18 mouse cellular contexts compared by ENCODE assay signal in the genomic region with DNA sequence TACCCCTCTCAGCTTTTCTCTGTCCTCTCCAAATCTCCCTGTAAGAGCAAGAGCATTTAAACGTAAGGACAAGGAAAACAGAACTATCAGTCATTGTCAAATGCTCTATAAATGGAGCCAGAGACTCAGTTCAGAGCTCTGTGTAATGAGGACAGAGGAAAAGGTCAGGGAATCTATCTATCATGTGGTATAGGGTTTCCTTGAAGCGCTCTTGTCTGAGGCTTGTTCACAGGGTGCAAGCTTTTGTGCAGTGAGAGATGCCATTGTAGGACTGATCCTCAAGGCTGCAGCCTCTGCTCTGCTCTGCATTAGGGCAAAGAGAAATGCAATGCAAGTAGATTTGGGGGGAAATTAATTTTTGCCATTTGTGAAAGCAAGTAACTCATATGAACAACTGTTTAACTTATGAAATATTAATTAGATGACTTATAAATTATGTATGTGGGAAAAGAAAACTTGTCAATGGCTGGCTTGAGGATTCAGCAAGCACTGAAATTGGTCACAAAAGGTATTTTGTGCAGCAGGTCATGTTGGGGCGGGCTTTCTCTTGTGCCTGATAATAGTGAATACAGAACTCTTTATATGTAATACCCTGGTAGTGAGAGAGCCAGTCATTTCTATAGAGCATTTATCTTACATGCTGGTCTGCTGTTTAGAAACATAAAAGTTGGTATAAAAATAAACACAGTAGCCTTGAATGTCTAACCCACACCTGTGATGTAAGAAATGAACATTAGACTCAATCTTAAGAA.
DNase-seq lines count a peak whose midpoint lies in the region; ATAC-seq lines count a peak whose summit lies in the region.
"Had no signal": no experiment of that assay in that cellular context is flagged by ENCODE, and none has a peak within 500 bp of the region (broad histone marks: within the 10 kb centered on the region; RNA-seq: fewer than 3 reads in every experiment).

No protein-coding gene starts in this region.

- peak; percentile 91 for ATAC-seq in hindbrain, embryonic 11.5 days (ENCODE audit: low FRiP score)
- ATAC-seq in midbrain, embryonic 13.5 days: peak; percentile 90
- ATAC-seq in activated CD4-positive, CD25-positive, alpha-beta regulatory T cell, adult 4 months: no peak
- ATAC-seq: intestine, postnatal 0 days had no signal

- 24% methylated on average over 3 of the region's 3 CpGs for WGBS in hindbrain, embryonic 11.5 days
- 10% methylated on average over 3 of the region's 3 CpGs for WGBS in midbrain, embryonic 13.5 days

- H3K4me1 ChIP-seq in hindbrain, embryonic 11.5 days (replicated peaks; ENCODE audit: control insufficient read depth, insufficient read depth, low read length): no peaks in the 10 kb centered on the region
- peaks cover 13% of the 10 kb centered on the region for H3K4me1 ChIP-seq in midbrain, embryonic 13.5 days (replicated peaks)

- no peak overlapping the region for H3K4me3 ChIP-seq in hindbrain, embryonic 11.5 days (ENCODE audit: low read depth, low read length)
- H3K4me3 ChIP-seq in midbrain, embryonic 13.5 days (replicated peaks): no peak overlapping the region
- H3K4me3 ChIP-seq: erythroblast, embryonic 14.5 days; heart, adult 2 months had no signal

- peak; percentile 55 for DNase-seq in adrenal gland, adult 2 months
- DNase-seq in adrenal gland, adult 18-20 months (ENCODE audit: low spot score in 2 of 2): no peak
- DNase-seq in adrenal gland, postnatal 14 days: peak; percentile 24
- DNase-seq in hindbrain, embryonic 11.5 days (ENCODE audit: low spot score): peak; percentile 46
- DNase-seq in left cerebral cortex, adult 18-20 months (ENCODE audit: low spot score in 2 of 2): no peak
- DNase-seq in right cerebral cortex, postnatal 4 days: no peak
- DNase-seq: cerebellum, postnatal 36 days; heart, adult 2 months; heart, postnatal 14 days; left cerebral cortex, postnatal 4 days; lung, postnatal 14 days; right cerebral cortex, adult 18-20 months; thymus, adult 18-20 months had no signal

- H3K9me3 ChIP-seq in hindbrain, embryonic 11.5 days (ENCODE audit: control insufficient read depth, low read length): no peaks in the 10 kb centered on the region
- no peaks in the 10 kb centered on the region for H3K9me3 ChIP-seq in midbrain, embryonic 13.5 days

- no peak overlapping the region for H3K9ac ChIP-seq in hindbrain, embryonic 11.5 days (ENCODE audit: low read depth, low read length)
- H3K9ac ChIP-seq in midbrain, embryonic 13.5 days (replicated peaks): no peak overlapping the region
- H3K9ac ChIP-seq: liver, embryonic 14.5 days had no signal

- H3K36me3 ChIP-seq in hindbrain, embryonic 11.5 days (ENCODE audit: control insufficient read depth, insufficient read depth, low read length): no peaks in the 10 kb centered on the region
- no peaks in the 10 kb centered on the region for H3K36me3 ChIP-seq in midbrain, embryonic 13.5 days

- no peaks in the 10 kb centered on the region for H3K27me3 ChIP-seq in hindbrain, embryonic 11.5 days (ENCODE audit: control insufficient read depth, insufficient read depth, low read length)
- no peaks in the 10 kb centered on the region for H3K27me3 ChIP-seq in midbrain, embryonic 13.5 days

- H3K4me2 ChIP-seq in hindbrain, embryonic 11.5 days (replicated peaks; ENCODE audit: low read depth, low read length): no peak overlapping the region
- H3K4me2 ChIP-seq in midbrain, embryonic 13.5 days (replicated peaks): no peak overlapping the region

- peak overlapping the region; percentile 17; the same call in 1 of the 2 replicates for H3K27ac ChIP-seq in hindbrain, embryonic 11.5 days (ENCODE audit: low read depth, low read length)
- H3K27ac ChIP-seq in midbrain, embryonic 13.5 days: 0 out of 2 replicates have a peak overlapping the region, but pooled peaks have one; percentile 16
- H3K27ac ChIP-seq: heart, adult 2 months; liver, embryonic 14.5 days had no signal

Comparison
In these comparisons a context has a peak if more than half of its experiments do, and no peak if none do; other contexts are left out.
1. DNase-seq: peak in adrenal gland, adult 2 months (single experiment), adrenal gland, postnatal 14 days (single experiment) and hindbrain, embryonic 11.5 days (single experiment); none in adrenal gland, adult 18-20 months (0 of 2), left cerebral cortex, adult 18-20 months (0 of 2) and right cerebral cortex, postnatal 4 days (single experiment).